Mouse (Mus musculus) left cerebral cortex, postnatal 10 days (tissue): ENCODE measurements at regions not wholly inside any gene's neighbourhood (a gene's known extent, or its start where the extent isn't known, plus 50 kb on each side); places are given as distances from the start of the nearest gene placed in this dataset.
A peak's percentile ranks its signal among the peaks of the same experiment; 100 is the strongest.

Experiments
- DNase-seq, 2 experiments: peaks; one replicate each; pipeline ENCODE4 v3.0.0; 2021 to 2022; ENCODE audit warnings: low spot score in 2 of 2, mixed read lengths in 1 of 2; ENCODE audit errors: extremely low spot score in 1 of 2
- intact Hi-C: fragments of 180-260 bp; cut with DNase I; formaldehyde crosslinking; loops from one replicate; pipeline ENCODE4 v1.15.1; 2025

DNA sequence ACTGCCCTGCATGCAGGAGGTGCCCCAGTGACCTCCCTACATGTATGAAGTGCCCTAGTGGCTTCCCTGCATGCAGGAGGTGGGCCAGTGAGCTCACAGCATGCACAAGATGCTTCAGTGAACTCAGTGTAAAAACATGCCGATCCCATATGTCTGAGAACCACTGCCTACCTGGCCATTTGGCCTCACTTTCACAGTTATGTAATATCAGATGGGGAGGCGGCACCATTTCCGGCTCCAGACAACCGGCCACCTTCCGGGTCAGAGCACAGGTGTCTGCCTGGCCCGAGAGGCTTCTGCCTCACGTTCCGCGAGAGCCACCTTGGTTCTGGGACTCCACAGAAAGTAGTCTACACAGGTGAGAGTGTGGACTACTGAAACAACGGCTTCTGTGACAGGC is 156.2 kb upstream of the Stac start:
- intact Hi-C loops = no loop called here
- no peak for DNase-seq

DNA sequence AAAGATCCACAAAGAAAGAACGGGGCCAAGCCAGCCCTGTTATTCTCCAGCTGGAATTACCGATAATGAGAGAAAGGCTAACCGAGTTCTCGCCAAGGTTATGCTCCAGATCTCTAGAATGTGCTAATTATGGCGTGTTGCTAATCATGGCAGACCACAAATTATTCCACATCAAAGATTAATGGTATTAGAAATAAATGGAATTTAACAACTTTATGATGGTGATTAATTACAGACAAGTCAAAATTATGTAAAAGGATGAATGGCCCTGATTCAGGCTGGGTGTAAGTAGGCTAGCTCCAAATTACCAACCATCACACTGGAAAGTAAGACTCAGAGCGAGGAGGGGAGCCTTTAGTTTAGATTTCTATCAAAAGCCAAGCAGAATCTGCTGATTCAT is 151.0 kb upstream of the Stac start:
- no peak for DNase-seq
- intact Hi-C loops = no loop called here

DNA sequence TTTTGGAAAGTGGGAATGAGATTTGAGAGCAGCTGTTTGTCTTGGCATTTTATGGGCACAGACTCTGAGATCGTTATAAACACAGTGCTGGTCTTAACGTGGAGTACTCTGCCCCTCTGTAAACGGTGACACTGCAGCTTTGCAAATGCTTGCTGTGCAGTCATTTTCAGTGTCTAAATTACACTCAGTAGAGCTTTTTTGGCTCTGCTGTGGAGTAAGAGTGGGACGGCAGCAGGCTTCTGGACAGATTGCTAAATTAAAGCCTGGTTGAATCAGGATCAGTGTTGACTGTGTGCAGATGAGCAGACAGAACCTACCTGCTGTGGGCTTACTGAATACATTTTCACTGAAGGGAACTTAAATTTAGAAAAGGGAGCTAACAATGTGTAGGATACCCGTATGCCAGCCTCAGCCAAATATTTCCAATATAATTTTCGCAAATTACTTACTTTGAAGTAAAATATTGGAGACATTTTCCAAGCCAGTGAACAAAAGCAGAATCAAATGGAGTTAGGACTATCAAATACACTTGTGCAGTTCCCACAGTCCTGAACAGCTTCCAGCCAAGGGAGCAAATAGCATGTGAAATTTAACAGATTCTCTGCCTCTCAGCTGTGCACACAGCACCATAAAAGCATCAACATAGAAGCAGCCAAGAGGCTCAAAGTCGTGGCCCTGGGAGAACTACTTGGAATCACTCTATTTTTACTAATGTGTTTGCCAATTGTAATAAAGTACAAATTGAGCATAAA is 148.1 kb upstream of the Stac start:
- DNase-seq = peak in 1 of 2 experiments; percentile 56
- intact Hi-C loops = no loop called here

- peak in 1 of 2 experiments; percentile 26 for DNase-seq
- intact Hi-C loops = no loop called here
Measured at GRCm38 (mm10) chr9:111822094-111822493, 131.9 kb upstream of the Stac start.

- no peak for DNase-seq
- intact Hi-C loops = no loop called here
Measured at GRCm38 (mm10) chr9:111817461-111817860, 127.3 kb upstream of the Stac start.

GRCm38 (mm10) chr9:111804931-111805330 is 114.8 kb upstream of the Stac start:
- intact Hi-C loops = no loop called here
- DNase-seq = no peak

DNA sequence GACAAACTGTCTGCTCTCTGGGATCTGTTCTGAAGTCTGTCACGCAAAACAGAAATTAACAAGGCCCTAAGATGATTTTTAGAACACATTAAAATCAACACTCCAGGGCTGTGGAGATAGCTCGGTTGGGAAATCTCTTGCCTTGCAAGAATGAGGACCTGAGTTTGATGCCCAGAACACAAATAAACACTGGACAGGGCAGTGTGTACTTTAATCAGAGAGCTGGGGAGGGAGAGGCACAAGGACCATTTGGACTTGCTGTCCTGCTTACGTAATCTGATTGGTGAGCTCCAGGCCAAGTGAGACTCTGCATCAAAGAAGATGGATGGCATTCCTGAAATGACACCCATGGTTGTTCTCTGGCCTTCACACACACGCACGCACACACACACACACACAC is 111.2 kb upstream of the Stac start:
- intact Hi-C loops = no loop called here
- no peak for DNase-seq

DNA sequence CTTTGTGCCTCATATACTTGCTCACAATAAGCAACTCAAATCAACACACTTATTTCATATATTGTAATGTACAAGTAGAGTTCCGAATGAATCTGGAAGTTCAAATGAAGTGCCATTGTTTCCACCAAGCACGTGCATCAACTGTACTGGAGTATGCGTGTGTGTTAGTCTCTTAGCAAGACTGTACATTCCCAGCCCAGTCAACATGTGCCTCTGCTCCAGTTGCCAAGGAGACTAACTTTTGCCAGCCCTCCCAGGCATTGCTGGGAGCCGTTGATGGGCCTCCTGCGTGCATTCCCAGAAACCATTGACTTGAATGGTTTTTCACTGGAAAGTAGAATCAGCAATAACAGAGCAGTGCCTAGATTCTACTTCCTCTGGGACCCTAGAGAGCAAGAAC is 110.7 kb upstream of the Stac start:
- intact Hi-C loops = no loop called here
- no peak for DNase-seq

- no peak for DNase-seq
- intact Hi-C loops = no loop called here
Measured at GRCm38 (mm10) chr9:111778981-111779380, 88.8 kb upstream of the Stac start.

- DNase-seq = no peak
- intact Hi-C loops = no loop called here
Measured at GRCm38 (mm10) chr9:111777433-111778135, 87.4 kb upstream of the Stac start.

DNA sequence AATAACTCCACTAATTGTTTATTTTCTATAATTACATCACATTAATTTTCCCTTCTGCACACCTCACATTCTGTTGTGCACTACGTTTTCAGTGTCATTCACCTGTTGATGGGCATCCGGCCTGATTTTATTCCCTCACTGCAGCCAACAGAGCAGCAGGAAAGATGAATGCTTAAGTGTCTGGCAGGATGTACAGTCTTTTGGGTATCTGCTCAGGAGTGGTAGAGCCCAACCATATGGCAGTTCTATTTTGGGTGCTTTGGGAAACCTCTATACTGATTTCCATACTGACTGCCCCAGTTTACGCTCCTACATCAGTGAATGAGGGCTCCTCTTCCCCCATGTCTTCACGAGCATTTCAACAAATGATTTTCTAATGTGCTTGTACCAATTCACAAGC is 84.1 kb upstream of the Stac start:
- DNase-seq = peak in 1 of 2 experiments; percentile 23
- intact Hi-C loops = no loop called here

DNA sequence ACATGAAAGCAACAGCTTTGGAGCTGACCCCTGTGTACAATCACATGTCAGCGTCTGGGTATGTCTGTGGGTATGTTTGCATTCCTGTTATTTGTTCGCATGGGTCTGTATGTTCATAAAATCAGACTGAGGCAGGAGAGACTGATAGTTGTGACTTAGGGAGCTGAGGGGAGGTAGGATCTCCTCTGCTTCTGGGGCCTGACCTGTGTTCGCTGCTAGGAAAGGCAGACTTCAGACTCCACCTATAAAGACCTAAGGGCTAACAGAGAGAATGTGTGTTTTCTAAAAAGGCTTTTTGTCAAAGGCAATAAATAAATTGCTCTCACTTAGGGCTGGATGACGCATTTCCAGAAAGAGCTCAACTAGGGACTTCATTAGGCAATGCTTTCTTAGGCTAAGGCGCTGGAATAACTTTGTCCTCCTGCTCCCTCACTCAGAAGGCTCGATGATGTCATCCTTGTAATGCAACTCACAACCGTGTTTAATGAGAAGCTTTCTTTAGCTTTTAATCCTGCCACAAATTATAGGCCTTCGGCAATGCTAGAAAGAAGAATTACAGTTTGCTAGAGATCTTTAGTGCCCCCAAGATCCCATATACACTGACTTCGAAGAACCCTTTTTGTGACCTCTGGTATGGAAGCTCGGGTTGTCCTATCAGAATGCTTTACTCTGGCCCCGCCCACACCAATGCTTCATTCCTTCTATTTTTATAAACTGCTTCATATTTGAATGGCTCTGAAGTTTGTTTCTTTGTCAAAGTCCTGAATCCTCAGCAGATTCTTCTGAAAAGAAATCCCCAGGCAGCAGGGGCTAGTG is 72.7 kb upstream of the Stac start:
- intact Hi-C loops = no loop called here
- DNase-seq = no peak

DNA sequence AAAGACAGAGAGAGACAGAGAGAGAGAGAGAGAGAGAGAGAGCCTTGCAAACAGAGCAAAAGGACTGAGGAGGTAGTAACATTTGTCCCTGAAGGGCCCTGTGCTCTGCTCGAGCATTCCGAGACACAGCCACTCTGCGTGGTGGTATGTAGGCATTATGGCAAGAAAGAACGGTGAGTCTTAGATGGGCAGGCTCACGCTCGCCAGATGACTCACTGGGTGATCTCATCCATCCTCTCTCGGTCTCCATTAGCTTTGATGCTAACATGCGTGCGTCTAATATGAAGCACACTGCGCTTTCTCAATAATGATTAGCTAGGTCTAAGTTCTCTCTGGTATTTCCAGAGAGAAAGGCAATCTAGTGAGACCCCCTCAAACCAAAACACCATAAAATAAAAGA is 65.1 kb upstream of the Stac start:
- no peak for DNase-seq
- intact Hi-C loops = no loop called here

DNA sequence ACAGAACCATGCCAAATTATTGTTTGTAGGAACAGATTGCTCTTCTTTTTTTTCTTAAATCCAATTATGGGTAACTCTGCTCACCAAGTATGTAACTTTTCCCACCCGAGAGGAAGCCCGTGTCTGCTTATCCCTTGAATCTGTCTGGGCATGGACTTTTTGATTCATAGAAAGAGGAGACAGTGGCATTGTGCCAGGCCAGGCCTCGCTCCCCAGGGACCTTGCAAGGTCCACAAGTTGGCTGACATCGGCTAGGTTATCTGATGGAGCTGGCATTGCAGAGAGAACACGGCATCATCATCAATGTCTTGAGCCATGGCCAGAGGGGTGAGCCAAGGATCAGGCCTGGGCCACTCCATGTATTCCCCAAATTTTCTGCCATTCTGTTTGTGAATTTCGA is 56.0 kb upstream of the Stac start:
- intact Hi-C loops = no loop called here
- peak in 1 of 2 experiments; percentile 22 for DNase-seq

GRCm38 (mm10) chr9:111745206-111745605 is 55.1 kb upstream of the Stac start:
- intact Hi-C loops = no loop called here

More at GRCm38 (mm10) chr9:111745206-111745605, 55.1 kb upstream of the Stac start:
- DNase-seq = no peak
